Mouse (Mus musculus): ENCODE results near the gene Arntl. TPM values are rescaled to one million over a fixed set of nuclear protein-coding genes. Genes with fewer than 3 reads are reported as not detected.

Gene Arntl
- total and polyA plus RNA-seq, 3 experiments, result 2.6 to 4.6 (median 3.3) TPM

- TF ChIP-seq E2F4 (IDR thresholded peaks at IDR 0.05; ENCODE audit: insufficient replicate concordance, low read depth, low read length) (no peak), CHD1 (IDR thresholded peaks at IDR 0.05; ENCODE audit: low read depth, low read length) (no peak), RCOR1 (conservative IDR thresholded peaks at IDR 0.05; ENCODE audit: low read depth, low read length) (no peak), ZC3H11A (IDR thresholded peaks at IDR 0.05; ENCODE audit: low read depth, low read length) (no peak), EP300 (IDR thresholded peaks at IDR 0.05; ENCODE audit: low read length) (no peak), MAFK (IDR thresholded peaks at IDR 0.05; ENCODE audit: insufficient replicate concordance, low read length) (no peak), ZKSCAN1 (IDR thresholded peaks at IDR 0.05; ENCODE audit: borderline replicate concordance, low read depth, low read length) (no peak), JUN (IDR thresholded peaks at IDR 0.05; ENCODE audit: insufficient read depth, low read depth, low read length) (no peak), TBP (conservative IDR thresholded peaks at IDR 0.05; ENCODE audit: low read depth, low read length) (no peak), GABPA (IDR thresholded peaks at IDR 0.05; ENCODE audit: insufficient replicate concordance, low read depth, low read length) (no peak), MYC (IDR thresholded peaks at IDR 0.05; ENCODE audit: low read depth, low read length) (no peak), ZMIZ1 (IDR thresholded peaks at IDR 0.05; ENCODE audit: low read depth, low read length) (no peak), KAT2A (IDR thresholded peaks at IDR 0.05; ENCODE audit: insufficient replicate concordance, low read length) (no peak), HCFC1 (IDR thresholded peaks at IDR 0.05; ENCODE audit: low read depth, low read length) (no peak), MXI1 (IDR thresholded peaks at IDR 0.05; ENCODE audit: low read depth, low read length) (no peak), SMC3 (IDR thresholded peaks at IDR 0.05; ENCODE audit: low read depth, low read length) (no peak), ZNF384 (IDR thresholded peaks at IDR 0.05; ENCODE audit: low read depth, low read length) (no peak)
- no peak overlapping the region for H3K4me3 ChIP-seq (replicated peaks in 1 of 3; ENCODE audit: low read depth in 2 of 3, low read length in 2 of 3, poor library complexity in 1 of 3)
- no peak overlapping the region for H3K27ac ChIP-seq (ENCODE audit: insufficient read depth, low read depth)
- H3K36me3 ChIP-seq (replicated peaks in 1 of 2; ENCODE audit: control insufficient read depth in 1 of 2, insufficient read depth in 1 of 2, low read length in 1 of 2), result peaks cover 0 to 2% of the 10 kb centered on the region in 2 experiments
- H3K79me2 ChIP-seq (replicated peaks; ENCODE audit: control insufficient read depth, extremely low read depth, insufficient read depth, poor library complexity, severe bottlenecking), result no peaks in the 10 kb centered on the region
- no peak for DNase-seq (ENCODE audit: extremely low read depth)
- peaks cover 12 to 50% of the 10 kb centered on the region in 2 experiments; a peak in 3 of 4 replicates for H3K4me1 ChIP-seq (ENCODE audit: control insufficient read depth in 1 of 2, insufficient read depth in 2 of 2)
- H3K4me2 ChIP-seq (ENCODE audit: insufficient read depth, low read depth, poor library complexity, severe bottlenecking), result no peak overlapping the region
- no peaks in the 10 kb centered on the region for H3K27me3 ChIP-seq (replicated peaks)
- H3K9me3 ChIP-seq (replicated peaks; ENCODE audit: low read length), result no peaks in the 10 kb centered on the region
- in situ Hi-C loops (cut with MboI; ENCODE audit: low pct_ligation_motif_present, low pct_unique_long_range_greater_than_20kb, low sequenced_read_pairs) (no loop called here), dilution Hi-C loops (cut with MboI; ENCODE audit: extremely low pct_ligation_motif_present, extremely low pct_unique_long_range_greater_than_20kb, low sequenced_read_pairs) (no loop called here)
- H3K9ac ChIP-seq (ENCODE audit: insufficient read depth, low read depth), result no peak overlapping the region
Observed at GRCm38 (mm10) chr7:113242688-113243087, 35.4 kb downstream of the Arntl start.

- Histone ChIP-seq H3K4me2 (ENCODE audit: insufficient read depth, low read depth, poor library complexity, severe bottlenecking) (no peak overlapping the region), H3K36me3 (replicated peaks in 1 of 2; ENCODE audit: control insufficient read depth in 1 of 2, insufficient read depth in 1 of 2, low read length in 1 of 2) (no peaks in the 10 kb centered on the region), H3K4me1 (ENCODE audit: control insufficient read depth in 1 of 2, insufficient read depth in 2 of 2) (peaks cover 10 to 39% of the 10 kb centered on the region in 2 experiments; a peak in 3 of 4 replicates), H3K27ac (ENCODE audit: insufficient read depth, low read depth) (no peak overlapping the region), H3K27me3 (replicated peaks) (no peaks in the 10 kb centered on the region), H3K4me3 (replicated peaks in 1 of 3; ENCODE audit: low read depth in 2 of 3, low read length in 2 of 3, poor library complexity in 1 of 3) (no peak overlapping the region), H3K9me3 (replicated peaks; ENCODE audit: low read length) (no peaks in the 10 kb centered on the region), H3K79me2 (replicated peaks; ENCODE audit: control insufficient read depth, extremely low read depth, insufficient read depth, poor library complexity, severe bottlenecking) (no peaks in the 10 kb centered on the region), H3K9ac (ENCODE audit: insufficient read depth, low read depth) (no peak overlapping the region)
- dilution Hi-C loops (cut with MboI; ENCODE audit: extremely low pct_ligation_motif_present, extremely low pct_unique_long_range_greater_than_20kb, low sequenced_read_pairs), result no loop called here
- TF ChIP-seq POLR2A (IDR thresholded peaks at IDR 0.05; ENCODE audit: low read depth, low read length), result no peak
- TF ChIP-seq KAT2A (IDR thresholded peaks at IDR 0.05; ENCODE audit: insufficient replicate concordance, low read length), result no peak
- TF ChIP-seq ZNF384 (IDR thresholded peaks at IDR 0.05; ENCODE audit: low read depth, low read length), result no peak
- in situ Hi-C loops (cut with MboI; ENCODE audit: low pct_ligation_motif_present, low pct_unique_long_range_greater_than_20kb, low sequenced_read_pairs), result no loop called here
- no peak for DNase-seq (ENCODE audit: extremely low read depth)
Observed at GRCm38 (mm10) chr7:113245144-113245543, 37.9 kb downstream of the Arntl start.
